Mouse (Mus musculus): Measurements from ENCODE around the gene Mymk.

- TF ChIP-seq CTCF (IDR thresholded peaks at IDR 0.05; ENCODE audit: insufficient read depth, low read length) (no peak), POLR2A (IDR thresholded peaks at IDR 0.05; ENCODE audit: borderline replicate concordance, extremely low read depth, low read depth, low read length) (no peak)
Observed at GRCm38 (mm10) chr2:27097776-27098175, 25.8 kb upstream of the Mymk start.

Data from lung, adult 2 months (tissue).